Mouse (Mus musculus): ENCODE data around the gene Fstl4.

The Fstl4 gene

GRCm38 (mm10) chr11:52910788-52911187 is 146.4 kb downstream of the Fstl4 start:
- DNase-seq (ENCODE audit: low spot score in 2 of 2), result no peak

GRCm38 (mm10) chr11:52914431-52914830 is 150.0 kb downstream of the Fstl4 start:
- DNase-seq (ENCODE audit: low spot score in 2 of 2), result no peak

- DNase-seq (ENCODE audit: low spot score in 2 of 2), result no peak
Observed at GRCm38 (mm10) chr11:52915648-52916047, 151.2 kb downstream of the Fstl4 start.

DNA sequence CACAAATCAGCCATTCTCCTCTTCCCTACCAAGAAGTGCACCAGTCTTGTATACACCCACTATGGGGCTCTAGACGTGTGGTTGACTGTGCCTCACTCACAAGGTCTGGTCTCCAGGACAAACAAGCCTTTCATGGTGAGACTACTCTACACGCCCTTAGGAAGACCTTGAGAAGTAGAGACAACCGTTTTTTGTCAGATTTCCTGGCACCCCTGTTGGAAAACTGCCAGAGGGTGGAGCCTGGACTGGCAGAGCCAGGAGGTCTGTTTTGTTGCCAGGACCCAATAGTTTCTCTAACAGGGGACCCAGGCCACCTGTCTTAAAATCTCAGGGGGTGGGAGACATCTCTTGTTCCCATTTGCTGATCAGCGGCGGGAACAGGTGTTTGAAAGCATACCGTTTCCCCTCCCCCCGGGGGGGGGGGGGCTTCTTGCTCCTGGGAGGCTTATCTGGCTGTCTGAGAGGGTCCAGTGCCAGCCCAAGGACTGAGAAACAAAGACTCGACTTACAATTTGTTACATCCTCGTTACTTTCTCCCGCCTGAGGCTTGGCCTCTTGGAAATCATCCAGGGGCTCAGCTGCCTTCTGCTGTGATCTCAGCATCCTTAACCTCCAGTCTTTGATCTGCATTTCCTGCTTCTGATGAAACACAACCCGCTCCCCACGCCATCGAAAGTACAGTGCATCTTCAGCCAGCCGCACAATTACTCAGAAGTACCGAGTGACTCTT is 155.0 kb downstream of the Fstl4 start:
- DNase-seq (ENCODE audit: low spot score in 2 of 2), result peak in 1 of 2 experiments; percentile 13

DNA sequence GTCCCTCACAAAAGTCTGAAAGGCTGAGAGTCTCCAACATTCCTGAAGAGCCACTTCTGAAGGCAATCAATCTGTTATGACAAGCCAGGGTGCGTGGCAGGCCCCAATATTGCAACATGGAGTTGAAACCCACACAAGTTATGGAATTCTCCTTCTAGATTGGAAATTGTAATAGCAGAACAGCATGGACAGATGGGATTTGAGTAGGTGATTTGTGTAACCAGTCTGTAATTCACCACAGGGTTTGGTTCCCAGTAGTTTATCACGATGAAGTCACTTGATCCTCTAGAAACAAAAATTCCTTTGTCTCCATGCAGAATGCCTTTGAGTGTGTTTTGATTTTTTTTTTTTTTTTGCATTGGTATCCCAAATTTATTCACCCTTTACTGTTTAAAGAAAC is 159.8 kb downstream of the Fstl4 start:
- no peak for DNase-seq (ENCODE audit: low spot score in 2 of 2)

DNA sequence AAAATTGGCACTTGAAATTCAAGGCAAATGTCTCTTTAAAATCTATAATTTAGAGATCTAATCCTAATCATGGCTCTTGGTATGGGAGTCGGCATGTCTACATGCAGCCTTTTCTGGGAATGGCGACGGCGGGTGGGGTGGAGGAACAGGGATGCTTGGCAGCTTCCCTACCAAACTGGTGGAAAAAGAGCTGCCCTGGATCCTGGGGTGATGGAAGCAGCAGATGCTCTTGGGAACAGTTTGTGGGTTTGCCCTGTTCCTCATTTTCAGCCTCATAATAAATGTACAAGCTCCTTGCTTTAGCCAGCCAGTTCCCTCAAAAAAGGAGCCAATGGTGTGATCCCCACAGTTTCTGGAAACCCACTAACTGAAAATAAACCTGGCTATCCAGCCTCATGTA is 163.9 kb downstream of the Fstl4 start:
- DNase-seq (ENCODE audit: low spot score in 2 of 2), result no peak

DNA sequence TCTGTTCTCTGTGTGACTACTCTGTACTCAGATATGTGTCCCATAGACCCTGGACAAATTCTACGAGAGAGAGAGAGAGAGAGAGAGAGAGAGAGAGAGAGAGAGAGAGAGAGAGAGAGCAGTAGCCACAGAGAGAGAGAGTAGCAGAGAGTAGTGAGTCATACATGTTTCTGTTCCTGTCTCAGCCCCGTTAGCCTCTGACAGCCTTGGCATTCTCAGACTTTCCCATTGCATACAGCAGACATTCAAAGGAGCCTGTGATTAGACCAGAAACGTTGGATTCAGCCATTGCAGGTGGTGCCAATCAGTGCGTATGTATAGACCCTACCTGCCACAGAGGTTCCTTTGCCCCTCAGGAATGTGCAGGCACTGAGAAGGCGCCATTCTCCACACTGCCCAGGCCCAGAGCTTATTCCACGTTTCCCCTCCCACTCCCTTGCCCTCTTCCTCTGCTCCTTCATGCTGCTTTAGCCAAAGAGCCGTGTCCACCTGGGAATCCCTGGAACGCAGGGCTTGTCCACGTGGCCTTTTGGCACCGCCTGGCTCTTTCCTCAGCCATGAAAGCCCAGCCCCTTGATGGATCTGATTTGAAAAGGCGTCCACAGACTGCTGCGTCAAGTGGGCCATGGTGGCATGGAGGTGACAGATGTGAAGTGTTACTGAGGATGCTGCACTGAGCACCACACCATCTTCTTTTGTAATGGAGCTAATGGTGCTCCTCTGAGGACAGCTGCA is 175.1 kb downstream of the Fstl4 start:
- DNase-seq (ENCODE audit: low spot score in 2 of 2), result no peak

- no peak for DNase-seq (ENCODE audit: low spot score in 2 of 2)
Observed at GRCm38 (mm10) chr11:52942967-52943366, 178.5 kb downstream of the Fstl4 start.

DNA sequence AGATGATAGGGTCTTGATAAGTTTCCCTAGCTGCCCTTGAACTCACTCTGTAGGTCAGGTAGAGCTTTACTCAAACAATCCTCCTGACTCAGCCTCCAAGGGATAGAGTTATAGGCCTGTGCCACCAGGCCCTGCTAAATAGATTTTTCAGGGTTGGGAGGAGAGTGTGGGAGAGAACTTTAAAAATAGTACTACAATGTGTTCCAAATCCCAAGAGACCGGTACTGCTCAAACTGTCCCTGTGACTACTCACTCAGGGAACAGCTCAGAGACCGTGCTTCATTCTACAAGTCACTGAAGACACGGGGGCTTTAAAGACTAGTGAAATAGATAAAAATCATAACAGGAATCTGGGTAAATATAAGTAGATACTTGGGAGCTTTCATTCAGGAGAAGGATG is 190.6 kb downstream of the Fstl4 start:
- DNase-seq (ENCODE audit: low spot score in 2 of 2), result no peak

GRCm38 (mm10) chr11:52968809-52969208 is 204.4 kb downstream of the Fstl4 start:
- no peak for DNase-seq (ENCODE audit: low spot score in 2 of 2)

- DNase-seq (ENCODE audit: low spot score in 2 of 2), result no peak
Observed at GRCm38 (mm10) chr11:52970396-52970795, 206.0 kb downstream of the Fstl4 start.

DNA sequence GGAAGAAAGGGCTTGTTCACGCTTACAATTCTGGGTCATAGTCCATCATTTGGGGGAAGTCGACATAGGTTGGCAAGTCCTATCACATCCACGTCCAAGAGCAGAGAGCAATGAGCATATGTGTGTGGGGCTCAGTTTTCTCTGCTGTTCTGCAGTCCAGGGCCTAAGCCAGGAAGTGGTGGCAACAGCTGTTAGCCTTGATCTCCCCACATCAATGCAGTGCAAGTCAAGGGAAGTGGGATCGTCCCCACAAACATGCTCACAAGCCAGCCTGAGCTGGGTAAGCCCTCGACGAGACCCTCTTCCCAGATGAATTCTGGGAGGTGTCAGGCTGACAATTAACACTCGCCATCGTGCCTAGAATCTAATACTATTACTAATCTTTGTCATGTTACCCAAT is 222.6 kb downstream of the Fstl4 start:
- DNase-seq (ENCODE audit: low spot score in 2 of 2), result no peak

DNA sequence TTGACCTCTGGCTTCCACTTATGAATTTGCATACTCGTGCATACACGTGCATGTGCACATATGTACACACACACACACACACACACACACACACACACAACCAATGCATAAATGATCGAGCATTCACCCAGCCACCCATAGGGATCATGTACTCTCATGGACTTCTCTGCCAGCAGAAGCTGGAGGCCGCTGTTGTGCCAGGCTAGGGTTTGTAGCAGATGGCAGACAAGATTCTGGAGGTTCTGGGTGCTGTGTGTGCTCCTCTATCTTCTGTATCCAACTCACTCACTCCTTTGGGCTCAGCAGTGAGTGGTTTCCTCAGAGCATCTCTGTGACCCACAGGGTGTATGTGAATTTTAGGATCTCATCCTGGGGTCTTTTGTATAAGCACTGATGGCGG is 230.3 kb downstream of the Fstl4 start:
- no peak for DNase-seq (ENCODE audit: low spot score in 2 of 2)

DNA sequence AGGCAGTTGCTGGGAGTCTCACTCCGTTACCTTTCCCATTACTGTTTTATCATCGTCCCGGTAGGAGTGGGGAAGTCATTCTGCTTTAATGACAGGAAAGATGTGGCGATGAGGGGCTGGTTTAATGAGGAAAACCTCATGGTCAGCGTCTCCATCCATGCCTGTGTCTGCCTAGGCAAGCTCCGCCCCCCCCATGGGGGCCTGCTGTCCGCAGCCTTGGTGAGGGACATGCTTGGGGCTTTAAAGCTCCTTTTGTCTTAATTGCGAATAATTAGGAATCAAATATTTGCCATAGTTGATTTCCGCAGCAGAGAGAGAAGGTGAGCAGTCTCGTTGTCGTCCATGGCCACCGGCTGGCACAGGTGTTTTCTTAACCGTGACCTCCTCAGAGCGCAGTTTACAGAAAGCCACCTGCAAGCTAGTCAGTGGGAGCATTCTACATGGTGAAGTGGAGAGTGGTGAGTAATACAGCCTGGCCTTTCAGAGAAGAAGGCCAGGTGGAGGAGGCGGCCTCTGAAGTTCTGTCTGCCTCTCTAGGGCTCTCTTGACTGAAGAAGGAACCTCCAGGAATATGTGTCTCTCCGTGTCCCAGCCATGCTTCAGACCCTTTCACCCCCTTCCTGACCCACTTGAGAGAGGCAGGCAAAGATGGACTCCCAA is 232.1 kb downstream of the Fstl4 start:
- no peak for DNase-seq (ENCODE audit: low spot score in 2 of 2)

- no peak for DNase-seq (ENCODE audit: low spot score in 2 of 2)
Observed at GRCm38 (mm10) chr11:52997421-52997820, 233.0 kb downstream of the Fstl4 start.

DNA sequence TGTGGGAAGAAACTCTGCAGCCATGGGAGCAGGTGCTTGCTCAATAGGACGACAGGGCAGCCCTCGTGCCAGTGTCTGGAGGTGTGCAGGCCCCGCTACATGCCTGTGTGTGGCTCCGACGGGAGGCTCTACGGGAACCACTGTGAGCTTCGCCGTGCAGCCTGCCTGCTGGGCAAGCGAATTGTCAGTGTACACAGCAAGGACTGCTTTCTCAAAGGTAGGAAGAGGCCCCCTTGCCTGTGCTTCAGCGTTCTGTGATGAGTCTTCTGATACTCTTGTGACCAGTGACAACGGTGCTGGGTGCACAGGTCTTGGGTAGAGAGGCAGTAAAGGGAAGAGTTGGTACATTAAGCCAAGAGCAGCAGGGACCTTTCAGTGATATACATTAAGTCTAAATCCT is 235.8 kb downstream of the Fstl4 start:
- DNase-seq (ENCODE audit: low spot score in 2 of 2), result no peak

DNA sequence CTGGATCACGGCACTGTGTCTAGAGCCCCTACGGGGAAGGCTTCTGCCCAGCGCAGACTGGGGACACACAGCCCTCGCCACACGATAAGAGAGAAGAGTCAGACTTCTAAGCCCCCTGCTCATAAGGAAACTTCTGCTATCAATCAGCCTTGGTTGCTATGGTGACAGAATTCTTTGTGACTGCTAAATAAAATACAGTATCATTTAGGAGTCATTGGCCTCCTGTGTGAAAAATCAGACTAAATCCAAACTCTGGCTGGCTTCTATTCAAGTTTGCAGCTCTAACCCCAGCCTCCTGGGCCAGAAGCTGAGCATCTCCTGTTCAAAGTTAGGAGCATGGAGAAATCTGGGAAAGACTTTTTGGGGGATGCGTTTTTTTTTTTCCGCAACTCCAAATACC is 238.9 kb downstream of the Fstl4 start:
- no peak for DNase-seq (ENCODE audit: low spot score in 2 of 2)

DNA sequence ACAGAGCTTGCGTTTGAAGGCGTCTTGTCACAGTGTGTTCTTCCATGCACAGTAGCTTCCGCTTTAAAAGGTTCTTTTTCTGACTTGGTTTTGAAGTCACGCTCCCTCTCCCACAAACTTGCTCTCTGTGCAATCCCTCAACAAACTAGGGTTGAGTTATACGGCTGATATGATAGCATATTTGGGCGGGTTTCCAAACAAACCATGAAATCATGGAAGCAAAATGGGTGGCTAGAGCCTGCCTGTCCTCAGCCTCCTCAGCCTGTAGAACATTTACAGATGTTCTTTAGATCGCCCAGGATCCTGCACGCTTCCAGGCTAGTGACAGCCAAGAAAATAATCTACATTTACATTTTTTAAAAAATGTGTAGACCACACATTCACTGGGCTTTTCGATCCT is 239.4 kb downstream of the Fstl4 start:
- DNase-seq (ENCODE audit: low spot score in 2 of 2), result no peak

- no peak for DNase-seq (ENCODE audit: low spot score in 2 of 2)
Observed at GRCm38 (mm10) chr11:53009597-53009996, 245.2 kb downstream of the Fstl4 start.

GRCm38 (mm10) chr11:53011996-53012505 is 247.6 kb downstream of the Fstl4 start:
- DNase-seq (ENCODE audit: low spot score in 2 of 2), result no peak

DNA sequence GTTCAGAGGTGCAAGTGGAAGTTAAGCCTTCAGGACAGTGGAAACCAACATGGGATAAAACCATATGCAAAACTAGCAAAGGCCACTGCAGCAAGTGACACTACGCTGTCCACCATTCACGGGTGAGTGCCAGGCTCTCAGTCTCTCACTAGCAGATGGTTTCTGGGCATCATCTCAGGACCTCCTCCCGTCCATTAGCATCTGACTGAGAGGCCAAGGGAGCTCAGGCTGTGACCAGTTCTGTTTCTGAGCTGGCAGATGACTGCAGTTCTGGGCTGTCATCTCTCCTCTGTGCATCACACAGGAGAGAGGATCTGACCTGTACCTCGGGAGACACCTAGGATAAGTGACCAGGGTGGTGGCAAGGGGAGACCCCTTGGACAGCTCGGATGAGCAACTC is 249.5 kb downstream of the Fstl4 start:
- DNase-seq (ENCODE audit: low spot score in 2 of 2), result no peak

DNA sequence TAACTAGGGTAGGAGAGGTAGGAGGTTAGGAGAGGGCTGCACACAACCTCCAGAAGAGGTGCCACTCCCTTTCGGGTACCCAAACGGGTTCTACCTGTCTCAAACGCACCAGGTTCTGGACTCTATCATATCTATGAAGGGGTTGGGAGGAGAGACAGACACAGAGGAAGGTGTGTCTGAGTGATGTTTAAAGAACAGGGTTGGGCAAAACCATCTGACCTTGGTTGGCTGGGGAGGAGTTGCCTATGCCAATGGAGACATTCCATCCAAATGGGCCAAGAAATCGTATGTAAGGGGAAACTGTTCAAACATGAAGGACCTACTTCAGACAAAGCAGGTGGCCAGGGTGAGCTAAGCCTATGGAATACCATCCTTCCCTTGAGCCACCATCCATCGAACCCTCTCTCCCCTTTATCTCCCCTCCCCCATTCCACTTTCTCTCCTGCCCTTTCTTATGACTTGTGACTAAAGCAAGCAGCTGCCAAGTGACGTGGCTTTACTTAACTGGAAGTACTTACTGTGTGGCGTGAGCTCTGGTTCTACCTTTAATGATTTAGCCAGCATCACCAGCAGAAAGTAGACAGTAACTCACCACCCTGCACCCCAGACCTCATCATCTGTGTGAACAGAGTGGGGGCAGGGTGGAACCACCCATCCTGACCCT is 252.1 kb downstream of the Fstl4 start:
- no peak for DNase-seq (ENCODE audit: low spot score in 2 of 2)

Data from frontal cortex, postnatal 14 days (tissue).